Mouse (Mus musculus) lung, embryonic 16.5 days (tissue): ENCODE measurements around the gene Kcnk3. TPM values are rescaled to one million over a fixed set of nuclear protein-coding genes. Genes with fewer than 3 reads are reported as not detected.

ENCODE experiments used
- ATAC-seq: fragments of 200-750 bp; cut with Nextera tagmentation; 2 replicates; pipeline ENCODE4 v1.8.0; 2017; ENCODE audit warnings: low read depth, mild to moderate bottlenecking, moderate library complexity
- H3K27ac ChIP-seq: fragments of 300-500 bp; sonication (generic); 2 replicates; pipeline ENCODE4 v1.5.1; 2014; ENCODE audit warnings: mild to moderate bottlenecking, control low read depth, low read length
- H3K27me3 ChIP-seq: fragments of 300-500 bp; sonication (generic); 2 replicates; pipeline ENCODE4 v1.6.1; 2014; ENCODE audit warnings: low read depth, low read length, mixed read lengths; ENCODE audit not compliant: control insufficient read depth, insufficient read depth
- H3K36me3 ChIP-seq: fragments of 300-500 bp; sonication (generic); 2 replicates; pipeline ENCODE4 v1.6.1; 2014; ENCODE audit warnings: low read length; ENCODE audit not compliant: control insufficient read depth, insufficient read depth
- H3K4me1 ChIP-seq: fragments of 300-500 bp; sonication (generic); replicated peaks from 2 replicates; pipeline ENCODE4 v1.6.1; 2014; ENCODE audit warnings: low read length, mixed read lengths; ENCODE audit not compliant: control insufficient read depth, insufficient read depth
- H3K4me2 ChIP-seq: fragments of 300-500 bp; sonication (generic); 2 replicates; pipeline ENCODE4 v1.6.1; 2014; ENCODE audit warnings: low read depth, low read length, control low read depth
- H3K4me3 ChIP-seq: fragments of 300-500 bp; sonication (generic); 2 replicates; pipeline ENCODE4 v1.5.1; 2014; ENCODE audit warnings: mild to moderate bottlenecking, low read length, control low read depth
- H3K9ac ChIP-seq: fragments of 300-500 bp; sonication (generic); 2 replicates; pipeline ENCODE4 v1.6.1; 2014; ENCODE audit warnings: low read length, control low read depth
- H3K9me3 ChIP-seq: fragments of 300-500 bp; sonication (generic); 2 replicates; pipeline ENCODE4 v1.6.1; 2016; ENCODE audit warnings: low read length; ENCODE audit not compliant: control insufficient read depth
- WGBS: fragments of 180-500 bp; shearing (Covaris S2); extraction: QIAGEN DNeasy Blood & Tissue Kit; methylation state at CpG from one replicate; pipeline ENCODE4 v1.1.7; 2014; 5-methylcytosine and 5-hydroxymethylcytosine counted together
- polyA plus RNA-seq: library from polyadenylated mRNA; unstranded; fragments of >200 nt; fragmentation: Nextera tagmentation; extraction: Ambion mirVana; gene quantifications from 2 replicates; pipeline ENCODE4 v1.2.1, GENCODE M21; 2015

Kcnk3 gene
- polyA plus RNA-seq, 1 experiment from 2014 or later = 15.3 TPM

DNA sequence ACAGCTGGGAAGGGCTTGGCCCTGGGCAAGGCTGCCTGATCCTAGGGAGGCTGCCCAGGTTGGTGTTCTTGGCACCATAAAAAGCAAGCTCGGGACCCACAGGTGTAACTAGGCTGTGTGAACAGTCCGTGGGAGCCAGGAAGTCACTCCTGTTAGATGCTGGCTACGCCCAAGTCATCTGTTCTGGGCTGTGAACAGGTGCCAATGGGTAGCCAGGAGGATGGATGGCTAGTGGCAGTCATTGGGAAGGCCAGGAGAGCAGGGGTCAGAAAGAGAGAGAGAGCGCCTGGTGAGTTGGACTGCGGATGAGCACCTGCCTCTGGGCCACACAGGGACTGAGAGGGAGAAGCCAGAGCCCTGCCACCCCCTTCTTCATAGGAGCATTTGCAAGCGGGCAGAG is 17.7 kb downstream of the Kcnk3 start:
- WGBS = 75% methylated on average over 6 of the region's 6 CpGs
- H3K9me3 ChIP-seq = no peaks in the 10 kb centered on the region

DNA sequence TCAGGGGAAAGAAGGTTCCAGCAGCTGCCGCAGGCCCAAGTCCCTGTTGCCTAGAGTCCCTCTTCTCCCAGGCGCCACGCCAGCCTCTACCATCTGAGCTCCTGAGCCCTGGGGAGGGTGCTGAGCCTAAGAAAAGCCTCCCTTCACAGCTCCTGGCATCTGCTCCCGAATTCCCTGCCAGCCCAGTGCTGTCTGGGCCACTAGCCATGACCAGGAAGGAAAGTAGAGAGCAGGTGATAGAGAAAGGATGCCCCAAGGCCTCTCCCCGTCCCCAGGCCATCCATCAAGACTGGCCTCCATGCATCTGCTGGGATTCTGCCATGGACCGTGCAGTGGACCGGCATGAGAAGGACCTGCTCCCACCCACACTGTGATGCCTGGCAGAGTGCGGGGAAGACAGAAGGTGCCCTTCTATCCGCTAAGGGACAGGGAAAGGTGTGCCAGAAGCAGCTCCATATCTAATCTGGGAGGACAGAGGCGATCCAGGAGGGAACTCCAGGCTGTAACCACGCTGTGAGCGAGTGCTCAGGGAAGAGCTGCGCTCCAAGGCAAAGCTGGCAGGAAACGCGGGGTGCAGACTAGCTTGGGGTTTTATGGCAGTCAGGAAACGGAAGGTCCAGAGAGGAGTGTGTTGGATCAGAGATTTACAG is 18.6 kb downstream of the Kcnk3 start:
- Histone ChIP-seq H3K4me1 (no peaks in the 10 kb centered on the region; the same call in 1 of the 2 replicates), H3K27me3 (no peaks in the 10 kb centered on the region), H3K4me3 (no peak overlapping the region), H3K9me3 (no peaks in the 10 kb centered on the region), H3K27ac (no peak overlapping the region), H3K36me3 (no peaks in the 10 kb centered on the region), H3K4me2 (no peak overlapping the region), H3K9ac (no peak overlapping the region)
- 73% methylated on average over 16 of the region's 16 CpGs for WGBS
- no peak for ATAC-seq

More for the DNA sequence above, 17.7 kb downstream of the Kcnk3 start:
- H3K4me1 ChIP-seq = no peaks in the 10 kb centered on the region
- no peak overlapping the region for H3K4me3 ChIP-seq
- H3K36me3 ChIP-seq = no peaks in the 10 kb centered on the region
- ATAC-seq = no peak
- no peak overlapping the region for H3K4me2 ChIP-seq
- no peak overlapping the region for H3K9ac ChIP-seq
- H3K27ac ChIP-seq = no peak overlapping the region
- no peaks in the 10 kb centered on the region for H3K27me3 ChIP-seq

DNA sequence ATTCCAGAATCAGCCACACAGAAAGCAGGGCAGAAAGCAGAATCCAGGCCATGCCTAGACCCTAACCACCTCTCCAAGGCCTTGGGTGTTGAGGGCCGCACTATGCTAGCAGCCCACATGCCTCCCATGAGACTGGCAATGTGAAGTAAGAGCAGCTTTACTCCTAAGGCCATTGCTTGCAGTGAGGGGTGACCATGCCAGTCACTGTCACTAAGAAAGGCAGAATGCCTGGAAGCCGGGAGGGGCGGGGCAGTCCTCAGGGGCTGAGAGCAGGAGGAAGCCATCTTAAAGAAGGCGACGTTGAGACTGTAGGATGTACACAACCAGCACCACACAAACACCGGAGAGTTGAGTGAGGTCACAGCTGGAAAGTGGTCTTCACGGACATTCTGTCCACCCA is 21.1 kb downstream of the Kcnk3 start:
- no peaks in the 10 kb centered on the region for H3K27me3 ChIP-seq
- H3K36me3 ChIP-seq = no peaks in the 10 kb centered on the region
- H3K4me2 ChIP-seq = no peak overlapping the region
- no peak overlapping the region for H3K4me3 ChIP-seq
- H3K4me1 ChIP-seq = peaks cover 8% of the 10 kb centered on the region
- H3K9ac ChIP-seq = no peak overlapping the region
- no peaks in the 10 kb centered on the region for H3K9me3 ChIP-seq
- WGBS = 85% methylated on average over 7 of the region's 7 CpGs
- no peak overlapping the region for H3K27ac ChIP-seq
- ATAC-seq = no peak

DNA sequence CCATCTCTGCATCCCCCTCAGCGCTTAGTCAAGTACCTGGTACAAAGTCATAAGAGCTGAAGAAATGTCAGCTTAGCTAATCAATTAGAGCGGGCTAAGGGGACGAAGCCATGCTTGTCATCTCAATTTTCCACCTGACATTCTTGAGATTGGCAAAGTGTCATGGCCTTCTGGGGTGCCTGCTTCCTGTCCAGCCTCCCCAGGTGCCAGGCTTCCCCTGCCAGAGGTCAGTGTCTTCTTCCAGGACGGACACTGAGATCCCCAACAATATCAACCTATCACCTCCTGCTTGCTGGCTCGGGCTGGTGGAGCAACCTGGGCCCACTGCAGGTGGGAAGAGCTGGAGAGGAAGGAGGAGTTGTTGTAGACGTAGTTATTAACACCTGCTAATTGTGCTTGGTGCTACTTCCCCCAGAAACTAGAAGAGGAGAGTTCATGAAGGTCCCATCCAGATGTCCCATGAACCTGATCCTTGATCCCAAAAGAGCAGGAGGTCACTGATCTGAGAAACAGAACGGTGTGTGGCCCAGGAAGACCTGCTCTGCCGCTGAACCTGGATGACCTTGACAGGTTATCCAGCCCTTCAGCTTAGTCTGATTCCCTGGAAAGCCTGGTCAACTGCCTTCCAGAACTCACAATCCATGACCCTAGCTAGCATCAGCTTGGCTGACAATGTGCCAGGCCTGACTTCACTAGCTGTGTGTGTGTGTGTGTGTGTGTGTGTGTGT is 22.1 kb downstream of the Kcnk3 start:
- H3K4me3 ChIP-seq = no peak overlapping the region
- 80% methylated on average over 8 of the region's 8 CpGs for WGBS
- H3K9ac ChIP-seq = no peak overlapping the region
- no peak overlapping the region for H3K4me2 ChIP-seq
- no peak overlapping the region for H3K27ac ChIP-seq
- no peaks in the 10 kb centered on the region for H3K36me3 ChIP-seq
- H3K4me1 ChIP-seq = peaks cover 18% of the 10 kb centered on the region
- H3K9me3 ChIP-seq = no peaks in the 10 kb centered on the region
- no peaks in the 10 kb centered on the region for H3K27me3 ChIP-seq
- no peak for ATAC-seq

DNA sequence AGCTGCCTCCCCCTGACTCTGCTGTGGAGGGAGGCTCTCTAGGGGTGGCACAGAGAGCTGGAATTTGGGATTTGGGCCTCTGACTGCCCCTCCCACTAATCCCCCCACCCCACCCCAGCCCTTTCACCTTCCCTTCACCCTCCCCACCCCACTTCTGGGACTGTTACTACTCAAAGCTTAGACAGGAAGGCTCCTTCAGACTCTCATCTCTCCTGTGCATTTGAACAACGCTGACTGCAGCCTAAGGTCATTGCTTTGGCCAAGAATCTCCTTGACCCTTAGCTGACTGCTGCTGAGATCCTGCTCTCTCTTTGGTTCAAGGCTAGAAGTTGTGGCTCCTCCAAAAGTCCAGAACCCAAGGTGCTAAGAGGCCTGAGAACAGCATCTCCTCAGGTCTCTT is 23.1 kb downstream of the Kcnk3 start:
- Histone ChIP-seq H3K27me3 (no peaks in the 10 kb centered on the region), H3K36me3 (no peaks in the 10 kb centered on the region), H3K9ac (no peak overlapping the region), H3K4me2 (no peak overlapping the region), H3K27ac (no peak overlapping the region), H3K4me3 (no peak overlapping the region), H3K4me1 (peaks cover 26% of the 10 kb centered on the region), H3K9me3 (no peaks in the 10 kb centered on the region)
- WGBS = 32% methylated on average over 1 of the region's 1 CpGs
- ATAC-seq = no peak

DNA sequence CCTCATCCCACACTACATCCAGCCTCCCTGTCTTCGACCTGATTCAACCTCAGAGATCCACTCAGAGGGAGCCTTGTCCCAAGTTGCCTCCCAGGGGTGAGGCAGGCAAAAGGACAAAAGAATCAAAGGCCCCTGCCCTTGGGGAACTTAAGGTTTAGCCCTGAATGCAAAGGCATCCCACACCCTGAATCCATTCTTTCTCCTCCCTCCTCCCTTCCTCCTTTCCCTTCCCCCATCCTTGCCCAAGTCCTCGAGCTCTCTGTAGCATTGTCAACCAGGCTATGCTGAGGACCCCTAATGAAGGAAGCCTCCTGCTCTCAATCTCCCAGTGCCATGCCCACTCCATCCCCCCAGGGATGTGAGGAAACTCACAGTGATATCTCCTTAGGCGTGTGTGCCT is 23.7 kb downstream of the Kcnk3 start:
- WGBS = 33% methylated on average over 3 of the region's 3 CpGs
- no peak overlapping the region for H3K4me3 ChIP-seq
- no peak overlapping the region for H3K4me2 ChIP-seq
- no peaks in the 10 kb centered on the region for H3K36me3 ChIP-seq
- no peaks in the 10 kb centered on the region for H3K27me3 ChIP-seq
- no peak overlapping the region for H3K9ac ChIP-seq
- H3K4me1 ChIP-seq = peaks cover 32% of the 10 kb centered on the region
- H3K27ac ChIP-seq = no peak overlapping the region
- H3K9me3 ChIP-seq = no peaks in the 10 kb centered on the region
- no peak for ATAC-seq

DNA sequence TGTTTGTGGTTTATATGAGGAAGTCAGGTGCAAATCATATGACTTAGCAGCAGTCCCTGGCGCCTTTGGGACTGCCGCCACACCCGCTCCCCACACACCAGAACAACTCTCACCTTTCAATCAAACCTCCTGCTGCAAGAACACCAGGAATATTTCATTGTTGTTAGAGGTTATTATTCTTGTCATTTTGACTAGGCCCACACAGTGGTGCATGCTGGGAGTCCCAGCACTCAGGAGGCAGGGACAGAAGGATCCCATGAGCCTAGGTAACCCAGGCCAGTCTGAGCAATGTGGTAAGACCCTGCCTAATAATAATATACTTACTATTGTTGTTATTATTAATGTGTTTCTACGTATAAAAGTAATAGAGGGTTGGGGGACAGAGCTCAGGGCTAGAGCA is 24.6 kb downstream of the Kcnk3 start:
- Histone ChIP-seq H3K36me3 (no peaks in the 10 kb centered on the region), H3K9me3 (no peaks in the 10 kb centered on the region), H3K9ac (no peak overlapping the region), H3K4me2 (no peak overlapping the region), H3K27me3 (no peaks in the 10 kb centered on the region), H3K4me1 (peaks cover 39% of the 10 kb centered on the region), H3K4me3 (no peak overlapping the region), H3K27ac (no peak overlapping the region)
- 88% methylated on average over 4 of the region's 4 CpGs for WGBS
- no peak for ATAC-seq

DNA sequence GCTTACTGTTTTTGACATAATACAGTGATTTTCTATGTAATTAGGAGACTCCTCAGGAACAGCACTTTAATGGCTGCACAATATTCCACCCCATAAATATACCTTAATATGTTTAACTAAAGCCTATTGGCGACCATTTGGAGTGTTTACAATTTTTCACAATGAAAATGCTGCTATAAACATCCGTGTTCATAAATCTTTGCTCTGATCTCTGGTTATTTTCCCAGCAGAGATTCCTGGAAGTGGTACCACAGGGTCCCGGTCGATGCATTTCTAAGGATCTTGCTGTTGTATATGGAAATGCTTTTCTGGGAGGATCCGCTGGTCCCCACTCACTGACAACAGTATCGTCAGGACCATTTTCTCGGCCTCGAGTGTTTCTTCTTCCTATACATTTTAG is 25.3 kb downstream of the Kcnk3 start:
- no peak for ATAC-seq
- Histone ChIP-seq H3K27ac (no peak overlapping the region; the same call in 1 of the 2 replicates), H3K4me1 (peaks cover 45% of the 10 kb centered on the region)

DNA sequence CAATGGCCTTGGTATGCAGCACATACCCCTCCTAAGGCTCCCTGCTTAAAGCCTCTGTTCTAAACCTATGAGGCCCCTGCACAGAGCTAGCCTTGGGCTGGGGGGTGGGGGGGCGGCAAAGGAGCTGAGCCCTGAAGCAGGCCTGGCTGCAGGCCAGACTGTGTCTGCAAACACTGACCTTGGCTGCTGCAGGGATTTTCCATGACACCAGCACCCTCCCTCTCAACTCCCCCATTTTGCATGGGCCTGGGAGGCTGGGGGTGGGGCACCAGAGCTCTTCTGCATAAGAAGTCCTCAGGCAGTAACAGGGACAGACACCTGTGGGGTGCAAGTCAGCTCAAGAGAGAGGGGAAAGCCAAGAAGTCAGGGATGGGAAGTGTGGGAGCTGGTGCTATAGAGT is 26.3 kb downstream of the Kcnk3 start:
- no peak overlapping the region for H3K4me2 ChIP-seq
- peaks cover 46% of the 10 kb centered on the region for H3K4me1 ChIP-seq
- no peak overlapping the region for H3K4me3 ChIP-seq
- no peaks in the 10 kb centered on the region for H3K36me3 ChIP-seq
- no peaks in the 10 kb centered on the region for H3K27me3 ChIP-seq
- ATAC-seq = peak; percentile 81
- WGBS = 22% methylated on average over 1 of the region's 1 CpGs
- peak overlapping the region; percentile 44 for H3K27ac ChIP-seq
- H3K9ac ChIP-seq = no peak overlapping the region
- no peaks in the 10 kb centered on the region for H3K9me3 ChIP-seq

More for the DNA sequence above, 25.3 kb downstream of the Kcnk3 start:
- H3K4me2 ChIP-seq = no peak overlapping the region
- no peaks in the 10 kb centered on the region for H3K9me3 ChIP-seq
- H3K36me3 ChIP-seq = no peaks in the 10 kb centered on the region
- H3K9ac ChIP-seq = no peak overlapping the region
- no peak overlapping the region for H3K4me3 ChIP-seq
- H3K27me3 ChIP-seq = no peaks in the 10 kb centered on the region
- WGBS = 52% methylated on average over 8 of the region's 8 CpGs
